Mouse (Mus musculus) G1E-ER4 (cell line): ENCODE data around the gene Gramd2. TPM values are rescaled to one million over a fixed set of nuclear protein-coding genes. Genes with fewer than 3 reads are reported as not detected.

Experiments used
- GATA1 ChIP-seq: IDR thresholded peaks from one replicate; pipeline ENCODE4 v1.8.0; 2012; ENCODE audit warnings: low read length, inconsistent platforms
- polyA plus RNA-seq: library from polyadenylated mRNA; stranded (reverse); fragments of >175 nt; gene quantifications from 2 replicates; pipeline ENCODE4 v1.2.3, GENCODE M21; 2012

Gramd2 gene
- polyA plus RNA-seq, 1 experiment = not detected

- TF ChIP-seq GATA1 = no peak
These were observed 14.9 kb downstream of the Gramd2 start for GRCm38 (mm10) chr9:59694571-59695450.

- no peak for TF ChIP-seq GATA1
These were observed 15.5 kb downstream of the Gramd2 start for GRCm38 (mm10) chr9:59695451-59695813.

- TF ChIP-seq GATA1 = no peak
These were observed 16.4 kb downstream of the Gramd2 start for GRCm38 (mm10) chr9:59696381-59696780.

GRCm38 (mm10) chr9:59701094-59701493, 21.1 kb downstream of the Gramd2 start:
- no peak for TF ChIP-seq GATA1

- TF ChIP-seq GATA1 = no peak
These were observed 23.2 kb downstream of the Gramd2 start for GRCm38 (mm10) chr9:59703099-59703498.

- TF ChIP-seq GATA1 = no peak
These were observed 27.2 kb downstream of the Gramd2 start for GRCm38 (mm10) chr9:59706850-59707825.

GRCm38 (mm10) chr9:59709225-59709624, 29.3 kb downstream of the Gramd2 start:
- TF ChIP-seq GATA1 = no peak

- TF ChIP-seq GATA1 = no peak
These were observed 36.4 kb downstream of the Gramd2 start for GRCm38 (mm10) chr9:59716275-59716898.

- no peak for TF ChIP-seq GATA1
These were observed 38.3 kb downstream of the Gramd2 start for GRCm38 (mm10) chr9:59718237-59718636.

GRCm38 (mm10) chr9:59721144-59721543, 41.2 kb downstream of the Gramd2 start:
- TF ChIP-seq GATA1 = no peak

- no peak for TF ChIP-seq GATA1
These were observed 43.2 kb downstream of the Gramd2 start for GRCm38 (mm10) chr9:59723096-59723657.

- TF ChIP-seq GATA1 = no peak
These were observed 44.0 kb downstream of the Gramd2 start for GRCm38 (mm10) chr9:59723791-59724442.

GRCm38 (mm10) chr9:59725515-59725914, 45.6 kb downstream of the Gramd2 start:
- TF ChIP-seq GATA1 = no peak

- no peak for TF ChIP-seq GATA1
These were observed 47.8 kb downstream of the Gramd2 start for GRCm38 (mm10) chr9:59727569-59728286.
